ENCODE assay signal across 10 mouse cellular contexts in genomic region chrX:48439036-48439435, GRCm38 (mm10). TPM values are rescaled to one million over a fixed set of nuclear protein-coding genes. Genes with fewer than 3 reads are reported as not detected.
A peak's percentile ranks its signal among the peaks of the same experiment; 100 is the strongest.
DNase-seq lines count a peak whose midpoint lies in the region; ATAC-seq and TF ChIP-seq lines count a peak whose summit lies in the region.
"Had no signal": no experiment of that assay in that cellular context is flagged by ENCODE, and none has a peak within 500 bp of the region (broad histone marks: within the 10 kb centered on the region; RNA-seq: fewer than 3 reads in every experiment).

No protein-coding gene starts in this region.

- no peaks in the 10 kb centered on the region for H3K27me3 ChIP-seq in liver, embryonic 16.5 days (ENCODE audit: control insufficient read depth, insufficient read depth, low read depth, low read length)
- H3K27me3 ChIP-seq in stomach, postnatal 0 days (ENCODE audit: control insufficient read depth, insufficient read depth, low read length) = no peaks in the 10 kb centered on the region
- no peaks in the 10 kb centered on the region for H3K27me3 ChIP-seq in forebrain, embryonic 12.5 days

- H3K9me3 ChIP-seq in liver, embryonic 16.5 days (replicated peaks; ENCODE audit: control insufficient read depth, low read length) = no peaks in the 10 kb centered on the region
- no peaks in the 10 kb centered on the region for H3K9me3 ChIP-seq in stomach, postnatal 0 days (ENCODE audit: control insufficient read depth, low read length)
- no peaks in the 10 kb centered on the region for H3K9me3 ChIP-seq in forebrain, embryonic 12.5 days

- 23% methylated on average over 4 of the region's 4 CpGs for WGBS in liver, embryonic 16.5 days (ENCODE audit: insufficient replicate concordance)
- WGBS in stomach, postnatal 0 days = 52% methylated on average over 4 of the region's 4 CpGs
- WGBS in forebrain, embryonic 12.5 days = 85% methylated on average over 4 of the region's 4 CpGs

- peak; percentile 22 for DNase-seq in gastrocnemius, adult 2 months
- no peak for DNase-seq in gastrocnemius, adult 18-20 months (ENCODE audit: low spot score)
- peak; percentile 33 to 44 for DNase-seq in urinary bladder, adult 18-20 months (ENCODE audit: low spot score in 2 of 2)
- DNase-seq in urinary bladder, postnatal 36 days (ENCODE audit: low spot score in 2 of 2) = no peak
- peak; percentile 52 for DNase-seq in stomach, postnatal 0 days (ENCODE audit: low spot score)
- no peak for DNase-seq in layer of hippocampus, postnatal 36 days
- DNase-seq: adrenal gland, postnatal 25 days; heart, postnatal 4 days had no signal

- ATAC-seq in liver, embryonic 16.5 days (ENCODE audit: low read depth) = peak; percentile 65; the same call in 1 of the 2 replicates
- ATAC-seq in stomach, postnatal 0 days (ENCODE audit: low FRiP score, low TSS enrichment) = peak; percentile 54
- no peak for ATAC-seq in forebrain, embryonic 12.5 days (ENCODE audit: low FRiP score)

- no peak for TF ChIP-seq CTCF in gastrocnemius, adult 2 months (IDR thresholded peaks at IDR 0.05)
- no peak for TF ChIP-seq CTCF in stomach, postnatal 0 days (IDR thresholded peaks at IDR 0.05; ENCODE audit: low read depth)

- intact Hi-C loops in gastrocnemius, adult 2 months (cut with DNase I) = no loop called here

- H3K9ac ChIP-seq in liver, embryonic 16.5 days (ENCODE audit: low read depth, low read length) = no peak overlapping the region
- H3K9ac ChIP-seq in stomach, postnatal 0 days (ENCODE audit: low read length) = no peak overlapping the region
- H3K9ac ChIP-seq in forebrain, embryonic 12.5 days = no peak overlapping the region

- peak overlapping the region; percentile 20 for H3K4me2 ChIP-seq in liver, embryonic 16.5 days (ENCODE audit: low read depth, low read length)
- no peak overlapping the region for H3K4me2 ChIP-seq in stomach, postnatal 0 days (replicated peaks; ENCODE audit: low read depth)
- H3K4me2 ChIP-seq in forebrain, embryonic 12.5 days = no peak overlapping the region

- no peaks in the 10 kb centered on the region for H3K36me3 ChIP-seq in liver, embryonic 16.5 days (ENCODE audit: control insufficient read depth, insufficient read depth)
- no peaks in the 10 kb centered on the region for H3K36me3 ChIP-seq in stomach, postnatal 0 days (ENCODE audit: control insufficient read depth, insufficient read depth, low read length)
- no peaks in the 10 kb centered on the region for H3K36me3 ChIP-seq in forebrain, embryonic 12.5 days (replicated peaks)

- no peak for TF ChIP-seq EP300 in stomach, postnatal 0 days (optimal IDR thresholded peaks at IDR 0.05)

- H3K4me1 ChIP-seq in liver, embryonic 16.5 days (ENCODE audit: control insufficient read depth, low read depth, low read length) = peaks cover 19% of the 10 kb centered on the region
- no peaks in the 10 kb centered on the region for H3K4me1 ChIP-seq in stomach, postnatal 0 days (replicated peaks; ENCODE audit: control insufficient read depth, insufficient read depth)
- no peaks in the 10 kb centered on the region for H3K4me1 ChIP-seq in forebrain, embryonic 12.5 days

- H3K27ac ChIP-seq in gastrocnemius, adult 2 months = peak overlapping the region; percentile 40
- H3K27ac ChIP-seq in liver, embryonic 16.5 days (ENCODE audit: low read length) = no peak overlapping the region
- H3K27ac ChIP-seq in stomach, postnatal 0 days (replicated peaks) = 0 out of 2 replicates have a peak overlapping the region, but pooled peaks have one; percentile 18
- H3K27ac ChIP-seq in forebrain, embryonic 12.5 days = no peak overlapping the region

- no peak overlapping the region for H3K4me3 ChIP-seq in gastrocnemius, adult 2 months
- no peak overlapping the region for H3K4me3 ChIP-seq in liver, embryonic 16.5 days (ENCODE audit: low read depth, low read length)
- H3K4me3 ChIP-seq in stomach, postnatal 0 days (ENCODE audit: low read depth, low read length) = no peak overlapping the region
- H3K4me3 ChIP-seq in forebrain, embryonic 12.5 days (replicated peaks) = no peak overlapping the region

RNA-seq across cellular contexts. Expression of gene Elf4, which starts 23.9 kb away (rescaled TPM):
- total RNA-seq in gastrocnemius, adult 2 months (2021) = 1 to 10 TPM; 1.6 to 2.1 TPM
- total RNA-seq in gastrocnemius, adult 18-20 months (2021) = 1 to 10 TPM; 1.6 to 2.3 TPM
- 1.9 and 2.8 TPM in 2 replicates for polyA plus RNA-seq in liver, embryonic 16.5 days (2015; fragmentation: Nextera tagmentation; extraction: Ambion mirVana)
- polyA plus RNA-seq in stomach, postnatal 0 days (2015; fragmentation: Nextera tagmentation; extraction: Ambion mirVana) = 4.1 and 4.5 TPM in 2 replicates
- under 1 TPM; 0.56 to 0.70 TPM for total RNA-seq in layer of hippocampus, postnatal 36 days (2021)
- polyA plus RNA-seq in forebrain, embryonic 12.5 days (2016; fragmentation: Nextera tagmentation; extraction: Ambion mirVana) = 1.6 and 1.7 TPM in 2 replicates

Comparison
In these comparisons a context has a peak if more than half of its experiments do, and no peak if none do; other contexts are left out.
1. DNase-seq: peak in gastrocnemius, adult 2 months (single experiment), urinary bladder, adult 18-20 months (2 of 2) and stomach, postnatal 0 days (single experiment); none in gastrocnemius, adult 18-20 months (single experiment), urinary bladder, postnatal 36 days (0 of 2) and layer of hippocampus, postnatal 36 days (0 of 2).
2. H3K27ac ChIP-seq: peak in gastrocnemius, adult 2 months (single experiment) and stomach, postnatal 0 days (single experiment); none in liver, embryonic 16.5 days (single experiment) and forebrain, embryonic 12.5 days (single experiment).